Mouse (Mus musculus): Measurements from ENCODE around the gene Nprl2.

The Nprl2 gene

DNA sequence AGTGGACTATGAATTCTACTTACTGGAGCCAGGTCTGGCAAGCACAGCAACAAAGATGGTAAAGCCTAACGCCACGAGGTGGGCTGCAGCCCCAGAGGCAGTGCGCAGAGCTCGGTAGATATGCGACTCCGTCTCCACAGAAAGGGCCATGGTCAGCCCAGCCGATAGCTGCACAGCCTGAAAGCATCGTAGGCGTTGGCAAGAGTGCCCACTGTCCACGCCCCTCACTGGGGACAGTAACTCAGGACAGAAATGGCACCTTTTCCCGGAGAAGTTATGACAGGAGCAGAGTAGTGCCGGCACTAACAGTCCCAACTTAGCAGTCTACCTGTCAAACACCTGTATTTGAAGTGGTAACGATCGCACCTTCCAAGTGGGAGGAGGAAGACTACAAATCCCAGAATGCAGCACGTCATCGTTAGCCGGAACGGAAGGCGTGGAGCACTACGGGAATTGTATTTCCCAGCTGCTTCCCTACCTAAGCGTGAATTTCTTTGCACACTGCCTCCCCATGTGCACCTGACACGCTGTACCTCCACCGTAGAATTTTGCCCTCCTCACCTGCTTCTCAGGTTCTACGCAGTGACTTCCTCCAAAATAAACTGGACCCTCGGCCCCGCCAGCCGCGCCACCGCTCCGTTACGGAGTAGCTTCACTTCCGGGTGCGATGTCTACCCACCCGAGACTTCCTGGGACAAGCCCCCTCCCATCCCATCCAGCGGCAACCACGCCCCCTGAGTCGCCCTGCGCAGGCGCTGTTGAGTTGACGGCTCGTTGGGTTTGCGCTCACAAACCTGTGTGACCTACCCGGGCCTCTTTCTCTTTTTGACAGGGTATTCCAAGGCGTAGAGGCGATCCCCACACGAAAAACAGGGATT lies at the start of gene Nprl2, which contains the start of gene Cyb561d2:
Gene Nprl2 (plus strand): TSS at position 753 of the 878 bp plus-strand sequence.
Gene Cyb561d2 (minus strand): TSS at position 720 of the 878 bp plus-strand sequence.
- DNase-seq, result peak; percentile 92 to 93

DNA sequence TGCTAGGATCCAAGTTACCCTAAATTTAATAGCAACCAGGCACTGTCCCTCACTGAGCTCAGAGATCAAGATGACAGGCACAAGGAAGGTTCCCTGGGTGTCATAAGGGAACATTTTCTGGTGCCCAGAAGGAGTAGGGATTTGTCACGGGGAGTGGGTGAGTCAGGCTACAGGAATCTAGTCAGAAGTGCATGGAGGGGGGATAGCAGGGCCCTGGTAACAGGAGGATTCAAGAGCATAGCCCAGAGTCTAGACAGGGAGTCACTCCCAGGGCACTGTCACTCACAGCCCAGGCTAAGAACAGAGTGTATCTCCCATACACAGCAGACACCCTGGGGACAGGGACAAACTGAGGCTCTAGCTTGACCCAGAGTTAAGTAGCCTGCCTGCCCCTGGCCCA lies 48.5 kb upstream of the Nprl2 start:
- no peak for DNase-seq

DNA sequence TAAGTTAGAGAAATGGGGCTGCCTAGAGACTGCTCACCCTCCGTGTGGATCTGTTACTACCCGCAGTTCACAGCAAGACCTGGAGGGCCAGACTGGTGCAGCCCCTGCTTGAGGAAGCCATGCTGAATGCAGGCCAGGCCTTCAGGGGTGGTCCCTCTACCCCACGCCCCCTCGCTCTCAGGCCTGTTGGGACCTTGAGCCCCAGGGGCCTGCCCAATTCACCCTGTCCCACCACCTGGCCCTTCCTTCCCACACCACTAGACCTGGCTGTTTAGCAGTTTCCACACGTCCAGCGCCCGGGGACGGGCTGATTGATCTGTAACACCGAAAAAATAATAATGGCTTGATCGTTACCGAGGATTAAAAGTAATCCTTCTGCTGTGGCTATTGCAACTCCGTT lies 47.8 kb upstream of the Nprl2 start:
- DNase-seq, result no peak

DNA sequence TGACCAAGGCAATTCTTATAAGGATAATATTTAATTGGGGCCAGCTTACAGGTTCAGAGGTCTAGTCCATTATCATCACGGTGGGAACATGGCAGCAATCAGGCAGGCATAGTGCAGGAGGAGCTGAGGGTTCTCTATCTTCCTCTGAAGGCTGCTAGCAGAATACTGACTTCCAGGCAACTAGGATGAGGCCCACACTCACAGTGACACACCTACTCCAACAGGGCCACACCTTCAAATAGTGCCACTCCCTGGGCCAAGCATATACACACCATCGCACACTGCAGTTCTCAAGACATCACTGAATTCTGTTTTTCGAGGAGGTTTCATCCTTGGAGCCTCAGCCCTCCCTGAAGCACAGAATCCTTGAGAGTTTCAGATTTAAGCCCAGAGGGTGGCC lies 45.7 kb upstream of the Nprl2 start:
- no peak for DNase-seq

DNA sequence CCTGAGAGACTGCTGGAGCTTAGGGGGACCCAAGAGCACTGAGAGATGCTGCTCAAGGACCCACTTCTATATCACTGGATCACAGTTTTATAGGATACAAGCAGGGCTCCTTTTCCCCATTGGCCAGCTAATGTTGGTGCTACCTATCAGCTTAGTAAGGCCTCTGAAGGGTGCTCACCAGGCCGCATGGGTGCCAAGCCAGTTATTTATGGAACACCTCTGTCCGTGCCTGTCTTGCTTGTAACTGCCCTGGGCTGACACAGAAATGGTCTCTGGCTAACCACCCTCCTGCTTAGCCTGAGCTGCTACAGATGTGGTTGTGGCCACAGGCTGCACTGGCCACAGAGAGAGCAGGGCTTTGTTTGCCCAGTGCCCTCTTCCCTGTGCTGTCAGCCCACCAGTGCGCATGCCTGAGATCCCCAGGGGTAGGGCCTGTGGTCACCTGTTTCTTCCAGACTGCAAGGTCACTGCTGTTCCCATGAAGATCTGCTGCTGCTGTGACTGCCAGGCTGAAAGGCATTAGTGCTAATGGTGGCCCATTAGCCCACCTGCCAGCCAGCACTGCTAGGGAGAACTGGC lies 41.2 kb upstream of the Nprl2 start:
- no peak for DNase-seq

DNA sequence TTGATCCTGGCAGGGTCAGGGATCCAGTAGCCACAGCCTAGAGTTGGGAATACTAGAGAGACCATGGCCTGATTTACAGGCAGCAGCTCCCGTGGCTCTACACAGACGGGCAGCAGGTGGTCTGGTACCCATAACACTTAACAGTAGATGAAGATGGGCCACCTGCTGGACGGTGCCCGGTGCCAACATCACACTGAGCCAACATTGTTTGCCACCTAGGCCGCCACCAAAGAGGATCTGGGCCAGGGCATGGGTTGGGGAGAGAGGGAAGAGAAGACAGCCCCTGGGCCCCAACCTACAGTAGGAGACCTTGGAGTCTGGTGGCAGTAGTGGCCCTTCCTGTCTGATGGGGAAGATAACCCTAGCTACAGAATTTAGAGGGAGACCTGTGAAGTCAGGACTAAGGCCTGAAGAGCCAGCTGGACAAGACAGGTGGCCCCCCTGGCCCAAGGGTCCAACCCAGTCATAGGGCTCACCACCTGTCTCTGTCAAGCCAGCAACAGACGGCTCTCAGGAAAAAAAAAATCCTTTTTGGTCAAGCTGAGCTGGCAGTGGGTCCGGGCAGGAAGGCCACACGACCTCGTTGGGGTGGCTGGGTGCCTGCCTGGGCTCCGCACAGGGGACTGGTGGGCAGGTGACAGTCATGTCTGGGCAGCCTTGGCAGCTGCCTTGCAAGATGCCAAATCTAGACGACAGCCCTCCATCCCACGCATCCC lies 39.7 kb upstream of the Nprl2 start:
- no peak for DNase-seq

DNA sequence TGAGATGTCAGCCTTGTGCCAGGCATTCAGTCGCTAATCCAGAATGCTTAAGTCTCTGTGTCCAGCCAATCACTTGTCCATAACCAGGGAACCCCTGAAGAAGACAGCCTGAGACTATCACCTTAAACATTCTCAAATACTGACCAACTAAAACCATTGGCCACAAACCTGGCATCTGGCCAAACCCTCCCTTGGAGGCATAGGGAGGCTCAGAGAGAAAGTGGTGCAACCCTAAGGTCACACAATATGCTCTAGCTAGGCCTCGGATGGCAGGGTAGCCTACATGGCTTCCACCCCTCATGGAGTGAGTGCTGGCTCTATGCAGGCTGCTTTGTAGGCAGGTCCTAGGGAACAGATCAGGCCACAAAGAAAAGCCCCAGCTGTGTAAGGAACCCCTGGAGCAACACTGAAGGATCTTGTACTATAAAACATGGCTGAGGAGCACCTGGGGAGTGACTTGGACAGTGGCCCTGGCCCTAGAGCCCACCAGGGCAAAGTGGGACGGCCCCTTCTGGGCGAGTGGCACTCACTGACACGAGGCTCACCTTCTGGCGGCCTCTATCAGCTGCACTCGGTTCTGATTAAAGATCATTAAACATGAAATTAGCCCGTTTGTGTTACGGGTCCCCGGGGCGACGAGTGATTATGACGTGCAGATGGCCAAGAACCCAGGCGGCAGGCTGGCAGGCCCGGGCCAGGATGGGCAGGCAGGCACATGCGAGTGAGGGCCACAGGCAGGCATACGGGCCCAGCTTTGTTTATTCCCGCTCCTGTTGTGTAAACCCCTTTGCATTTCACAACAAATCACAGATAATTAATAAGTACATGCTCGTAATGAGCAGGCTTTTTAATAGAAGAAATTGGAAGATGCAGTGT lies 37.1 kb upstream of the Nprl2 start:
- no peak for DNase-seq

DNA sequence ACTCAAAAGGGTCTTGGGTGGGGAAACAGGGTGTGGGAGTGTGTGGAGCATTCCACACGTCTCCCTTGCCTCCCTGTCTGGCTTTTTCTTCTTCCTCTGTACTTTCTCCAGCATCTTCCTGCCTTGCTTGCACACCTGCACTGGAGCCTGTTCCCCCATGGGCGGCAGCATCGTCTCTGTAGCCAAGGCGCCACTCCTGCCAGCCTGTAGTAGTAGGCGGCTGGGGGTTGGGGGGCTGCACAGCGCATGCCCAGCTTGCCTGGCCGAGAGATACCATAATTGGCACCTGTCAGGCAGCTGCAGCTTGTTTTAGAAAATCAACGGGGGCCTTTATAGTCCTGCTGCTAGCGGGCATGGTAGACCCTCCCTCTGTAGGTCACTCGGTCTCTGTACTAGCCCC lies 33.8 kb upstream of the Nprl2 start:
- no peak for DNase-seq

DNA sequence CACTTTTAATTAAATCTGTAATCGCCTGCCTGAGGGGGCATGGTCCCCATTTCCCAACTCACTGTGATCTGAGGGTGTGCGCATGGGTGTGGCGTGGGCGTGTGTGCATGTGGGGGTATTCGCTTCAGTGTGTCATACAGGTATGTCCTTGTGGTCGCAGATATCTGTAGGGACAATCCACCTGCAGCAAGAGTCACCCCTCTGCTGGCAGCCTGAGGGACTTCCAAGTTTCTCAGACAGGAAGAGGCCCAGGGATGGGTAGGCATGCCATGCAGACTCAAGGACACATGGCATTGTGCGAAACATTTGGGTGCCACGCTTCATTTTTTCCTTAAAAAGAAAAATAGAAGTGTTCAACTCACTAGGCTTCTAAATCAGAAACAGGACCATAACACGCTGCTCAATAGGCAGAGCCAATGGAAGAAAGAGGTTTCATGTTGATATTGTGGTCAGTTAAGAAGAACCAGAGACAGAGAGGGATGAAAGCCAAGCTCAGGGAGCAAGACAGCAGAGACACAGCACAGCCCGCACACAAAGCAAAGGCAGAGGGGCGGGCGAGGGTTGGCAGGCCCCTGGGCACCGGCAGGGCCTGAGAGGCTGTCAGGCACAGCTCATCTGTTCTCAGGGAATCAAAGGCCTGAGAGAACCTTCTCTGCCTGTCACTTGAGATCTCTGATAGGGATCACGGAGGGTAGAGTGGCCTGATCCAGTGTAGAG lies 31.5 kb upstream of the Nprl2 start:
- DNase-seq, result no peak

DNA sequence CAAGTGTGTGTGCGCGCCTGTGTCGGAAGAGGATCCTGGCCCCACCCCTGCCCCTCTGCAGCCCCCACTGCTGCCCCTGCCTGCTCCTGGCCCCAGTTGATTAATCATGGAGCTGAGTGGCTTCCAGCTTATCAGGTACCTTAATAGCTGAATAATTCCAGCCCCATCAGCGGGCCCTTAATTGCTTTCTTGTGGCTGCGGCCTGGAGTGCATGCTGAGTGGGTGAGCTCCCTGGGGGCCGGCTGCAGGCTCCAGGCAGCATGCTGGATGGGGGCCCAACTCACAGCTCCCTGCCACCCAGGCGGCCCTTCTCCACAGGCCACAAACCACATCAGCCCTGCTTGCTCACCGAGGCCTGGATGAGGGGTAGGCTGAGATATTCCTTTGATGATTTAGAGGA lies 30.6 kb upstream of the Nprl2 start:
- no peak for DNase-seq

DNA sequence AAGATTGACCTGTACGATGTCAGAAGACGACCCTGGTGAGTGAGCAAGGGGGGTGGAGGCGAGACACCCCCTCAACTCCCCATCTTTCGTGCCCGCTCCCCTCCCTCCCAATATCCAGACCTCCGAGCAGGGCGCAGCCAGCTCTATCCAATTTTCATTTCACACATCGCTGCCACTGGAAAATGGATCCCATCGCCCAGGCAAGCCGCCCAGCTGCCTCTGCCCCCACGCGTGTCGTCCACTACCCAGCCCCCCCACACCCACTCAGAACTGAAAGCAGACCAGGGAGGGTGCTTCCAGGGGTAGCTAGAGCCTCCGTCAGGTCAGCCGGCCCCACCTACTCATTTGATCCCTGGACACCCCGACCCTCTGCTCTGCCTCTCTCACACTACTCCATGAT lies 29.7 kb upstream of the Nprl2 start:
- no peak for DNase-seq

DNA sequence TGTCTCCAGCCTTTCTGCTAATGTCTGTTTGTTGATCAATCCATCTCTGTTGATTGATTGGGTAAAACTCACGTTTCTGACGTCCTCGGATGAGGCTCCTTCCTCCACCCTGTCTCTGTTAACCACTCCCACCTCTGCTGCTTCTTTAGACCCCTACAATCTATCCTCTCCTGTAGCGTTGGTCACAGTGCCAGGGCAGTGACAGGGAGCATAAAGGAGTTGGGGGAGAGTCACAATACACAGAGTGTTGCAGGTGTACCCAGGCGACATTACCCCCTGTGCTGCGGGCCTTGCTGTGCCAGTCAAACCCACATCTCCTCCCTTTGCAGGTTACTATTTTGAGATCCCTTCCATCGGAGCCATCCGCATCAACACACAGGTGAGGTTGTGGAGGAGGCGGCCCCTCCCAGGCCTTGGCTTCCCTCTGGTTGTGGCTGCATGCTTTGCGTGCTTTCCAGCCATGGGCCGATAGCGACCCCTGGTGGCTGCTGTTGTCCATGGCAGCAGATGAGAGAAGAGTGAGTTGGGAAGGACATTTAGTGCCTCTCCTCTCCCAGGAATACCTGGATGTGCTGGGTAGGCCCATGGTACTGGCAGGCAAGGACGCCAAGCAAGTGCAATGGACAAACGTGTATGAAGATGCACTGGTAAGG lies 27.6 kb upstream of the Nprl2 start:
- peak; percentile 86 to 87 for DNase-seq

DNA sequence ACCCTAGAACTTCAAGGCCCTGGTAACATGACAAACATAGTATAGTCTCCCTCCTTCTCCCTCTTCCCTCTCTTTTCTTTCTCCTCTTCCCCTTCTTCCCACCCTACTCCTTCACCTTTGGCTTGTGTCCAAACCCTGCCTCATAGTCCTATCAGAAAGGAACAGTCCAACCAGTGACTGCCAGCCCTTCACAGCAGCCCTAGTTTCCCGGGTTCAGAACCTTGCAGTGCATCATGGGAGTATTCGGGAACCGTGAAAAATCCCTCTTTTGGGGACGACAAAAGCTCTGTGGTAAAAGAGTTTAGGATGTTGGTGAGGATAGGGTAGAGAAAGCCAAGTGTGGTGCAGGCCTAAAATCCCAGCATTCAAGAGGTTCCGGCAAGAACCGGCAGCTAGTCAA lies 21.7 kb upstream of the Nprl2 start:
- no peak for DNase-seq

DNA sequence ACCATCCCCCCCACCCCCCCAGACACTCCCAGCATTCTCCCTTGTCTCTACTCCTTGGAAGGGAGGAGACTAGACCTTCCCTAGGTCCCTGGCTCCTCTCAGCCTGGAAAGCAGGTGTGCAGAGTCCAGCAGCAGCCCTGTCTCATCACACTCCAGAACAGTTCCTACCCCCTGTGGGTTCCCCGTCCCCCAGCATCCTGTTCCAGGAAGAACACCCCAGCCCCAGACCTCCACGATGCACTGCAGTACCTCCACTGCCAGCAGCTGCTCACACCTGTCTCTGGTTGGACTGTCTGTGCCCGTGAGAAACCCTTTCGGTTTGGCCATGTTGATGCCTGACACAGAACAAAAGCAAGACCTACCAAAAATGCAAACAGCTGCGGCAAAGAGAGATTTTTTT lies 20.8 kb upstream of the Nprl2 start:
- DNase-seq, result no peak

DNA sequence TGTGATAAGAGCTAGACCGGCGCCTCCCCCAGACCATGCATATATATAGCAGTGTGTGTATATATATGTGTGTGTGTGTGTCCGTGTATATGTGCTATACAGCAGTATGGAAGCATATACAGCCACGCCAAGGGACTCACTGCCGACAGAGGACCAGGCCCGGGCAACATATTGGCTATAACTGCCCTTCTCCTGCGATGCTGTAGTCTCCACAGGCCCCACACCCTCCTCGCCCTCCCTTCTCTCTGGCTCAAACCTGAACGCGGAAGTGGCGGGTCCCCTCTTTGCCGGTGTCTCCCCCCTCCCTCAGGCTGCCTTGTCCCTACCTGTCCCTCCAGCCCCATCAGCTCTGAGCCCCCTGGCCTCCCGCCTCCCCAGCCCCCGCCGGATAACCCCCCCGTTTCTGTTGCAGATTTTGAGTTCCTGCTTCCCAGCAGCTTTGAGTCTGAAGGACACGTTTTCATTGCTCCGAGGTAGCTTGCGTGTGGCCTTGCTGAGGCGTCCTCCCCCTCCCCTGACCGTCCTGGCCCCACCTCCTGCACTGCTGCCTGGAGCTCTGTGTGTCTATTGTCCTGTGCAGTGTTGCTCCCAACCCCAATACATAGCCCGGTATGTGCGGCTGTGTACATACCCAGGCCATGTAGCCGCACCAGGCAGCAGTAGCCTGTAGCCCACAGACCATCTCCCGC lies 20.2 kb upstream of the Nprl2 start:
- peak; percentile 36 to 44 for DNase-seq

DNA sequence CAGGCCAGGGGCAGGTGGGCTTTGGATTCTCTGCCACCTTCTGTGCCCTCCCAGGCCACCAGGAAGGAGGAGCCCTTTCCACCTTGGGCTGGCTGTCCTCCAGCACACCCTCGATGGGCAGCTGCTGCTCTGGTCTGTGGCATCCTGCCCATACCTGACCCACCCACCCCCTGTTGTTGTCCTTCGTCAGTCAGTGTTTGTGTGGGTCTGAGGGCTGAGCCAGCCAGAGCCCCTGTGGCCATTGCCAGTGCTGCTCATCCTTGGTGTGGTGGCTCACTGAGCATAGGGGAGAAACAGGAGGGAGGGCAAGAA lies 19.7 kb upstream of the Nprl2 start:
- no peak for DNase-seq

DNA sequence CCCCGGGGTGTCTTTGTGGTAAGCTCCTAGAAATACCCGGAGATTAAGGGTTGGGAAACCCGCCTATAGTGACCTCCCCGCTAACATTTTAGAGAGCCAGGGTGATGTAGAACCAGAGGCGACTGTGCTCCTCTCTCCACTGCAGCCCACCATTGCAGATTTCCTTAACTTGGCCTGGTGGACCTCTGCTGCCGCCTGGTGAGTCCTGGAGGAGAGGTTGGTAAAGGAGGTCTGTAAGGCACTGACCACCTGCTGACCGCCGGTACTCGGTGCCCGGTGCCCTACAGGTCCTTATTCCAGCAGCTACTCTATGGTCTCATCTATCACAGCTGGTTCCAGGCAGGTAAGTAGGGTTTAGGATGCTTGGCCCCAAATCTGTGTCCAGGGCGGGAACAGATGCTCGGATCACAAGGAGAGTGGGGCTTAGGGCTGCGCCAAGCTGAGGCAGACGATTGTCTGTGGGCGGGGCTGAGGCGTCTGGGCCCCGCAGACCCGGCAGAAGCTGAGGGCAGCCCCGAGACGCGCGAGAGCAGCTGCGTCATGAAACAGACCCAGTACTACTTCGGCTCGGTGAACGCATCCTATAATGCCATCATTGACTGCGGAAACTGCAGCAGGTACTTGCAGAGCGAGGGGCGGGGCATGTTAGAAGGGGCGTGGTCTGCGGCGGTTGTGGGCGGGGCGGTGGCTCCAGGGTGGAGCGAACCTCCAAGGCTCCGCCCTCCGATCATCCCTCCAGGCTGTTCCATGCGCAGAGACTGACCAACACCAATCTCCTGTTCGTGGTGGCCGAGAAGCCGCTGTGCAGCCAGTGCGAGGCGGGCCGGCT lies 15.6 kb upstream of the Nprl2 start:
- DNase-seq, result peak; percentile 89 to 91

DNA sequence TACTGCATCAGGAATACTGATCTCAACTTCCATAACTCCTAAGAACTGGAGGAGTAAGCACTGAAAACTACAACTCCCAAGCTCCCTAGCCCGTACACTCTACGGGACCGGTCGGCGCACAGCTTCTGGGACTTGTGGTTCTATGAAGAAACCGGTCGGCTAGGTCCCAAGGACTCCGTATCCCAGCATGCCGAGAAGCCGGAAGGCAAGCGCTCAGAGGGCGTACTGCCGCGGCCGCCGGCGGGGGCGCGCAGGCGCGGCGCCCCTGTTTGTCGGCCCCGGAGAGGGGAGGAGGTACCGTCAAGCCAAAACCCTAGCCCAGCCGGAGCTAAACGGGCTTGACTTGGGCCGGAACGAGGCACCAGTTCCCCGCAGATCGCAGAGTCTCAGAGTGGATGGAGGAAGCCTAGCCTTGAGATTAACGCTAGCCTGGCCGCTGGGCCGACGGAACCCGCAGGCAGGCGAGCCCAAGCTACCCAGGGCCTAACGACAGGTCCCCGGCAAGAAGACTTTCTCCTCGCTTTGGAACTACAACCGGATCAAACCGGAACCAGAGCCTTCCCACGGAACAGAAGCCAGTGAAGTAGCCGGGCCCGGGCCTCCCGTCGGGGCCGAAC lies 8.1 kb upstream of the Nprl2 start, which contains the start of gene Tmem115:
Gene Tmem115 (plus strand): TSS at position 155 of the 617 bp plus-strand sequence.
- DNase-seq, result peak; percentile 88 to 90

DNA sequence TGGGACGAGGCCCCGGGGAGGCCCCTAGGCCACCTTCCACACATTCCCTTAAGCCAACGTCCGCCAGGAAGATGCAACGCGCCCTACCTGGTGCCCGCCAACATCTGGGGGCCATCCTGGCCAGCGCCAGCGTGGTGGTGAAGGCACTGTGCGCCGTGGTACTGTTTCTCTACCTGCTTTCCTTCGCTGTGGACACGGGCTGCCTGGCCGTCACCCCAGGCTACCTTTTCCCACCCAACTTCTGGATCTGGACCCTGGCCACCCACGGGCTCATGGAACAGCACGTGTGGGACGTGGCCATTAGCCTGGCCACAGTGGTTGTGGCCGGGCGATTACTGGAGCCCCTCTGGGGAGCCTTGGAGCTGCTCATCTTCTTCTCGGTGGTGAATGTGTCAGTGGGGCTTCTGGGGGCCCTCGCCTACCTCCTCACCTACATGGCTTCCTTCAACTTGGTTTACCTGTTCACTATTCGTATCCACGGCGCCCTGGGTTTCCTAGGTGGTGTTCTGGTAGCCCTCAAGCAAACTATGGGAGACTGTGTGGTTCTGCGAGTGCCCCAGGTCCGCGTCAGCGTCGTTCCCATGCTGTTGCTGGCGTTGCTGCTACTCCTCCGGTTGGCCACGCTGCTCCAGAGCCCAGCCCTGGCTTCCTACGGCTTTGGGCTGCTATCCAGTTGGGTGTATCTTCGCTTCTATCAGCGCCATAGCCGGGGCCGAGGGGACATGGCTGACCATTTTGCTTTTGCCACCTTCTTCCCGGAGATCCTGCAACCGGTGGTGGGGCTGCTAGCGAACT lies 7.4 kb upstream of the Nprl2 start:
- no peak for DNase-seq
